ENCODE assay signal across 9 mouse cellular contexts in genomic region chr5:134788237-134788636, GRCm38 (mm10). TPM values are rescaled to one million over a fixed set of nuclear protein-coding genes. Genes with fewer than 3 reads are reported as not detected.
DNase-seq lines count a peak whose midpoint lies in the region; ATAC-seq and TF ChIP-seq lines count a peak whose summit lies in the region.
"Had no signal": no experiment of that assay in that cellular context is flagged by ENCODE, and none has a peak within 500 bp of the region (broad histone marks: within the 10 kb centered on the region; RNA-seq: fewer than 3 reads in every experiment).

No protein-coding gene starts in this region.

- no peak for ATAC-seq in liver, postnatal 0 days
- peak; percentile 71; the same call in 1 of the 2 replicates for ATAC-seq in intestine, embryonic 16.5 days
- no peak for ATAC-seq in erythroid progenitor cell, adult 5-6 weeks (replicated peaks; ENCODE audit: low FRiP score, poor library complexity, severe bottlenecking)
- ATAC-seq in erythroblast, adult 5-6 weeks (replicated peaks; ENCODE audit: low FRiP score, poor library complexity, severe bottlenecking), result no peak

- no peaks in the 10 kb centered on the region for H3K4me1 ChIP-seq in liver, postnatal 0 days (ENCODE audit: insufficient read depth)
- no peaks in the 10 kb centered on the region for H3K4me1 ChIP-seq in intestine, embryonic 16.5 days (ENCODE audit: control insufficient read depth, insufficient read depth, low read length)

- DNase-seq in liver, result peak; percentile 40
- DNase-seq in liver, postnatal 0 days, result no peak
- peak; percentile 25 for DNase-seq in gastrocnemius, postnatal 25 days
- peak; percentile 58 for DNase-seq in urinary bladder, postnatal 14 days (ENCODE audit: low spot score)
- no peak for DNase-seq in cerebellum, adult 9-10 months

- H3K9ac ChIP-seq in liver, postnatal 0 days (replicated peaks), result no peak overlapping the region
- no peak overlapping the region for H3K9ac ChIP-seq in intestine, embryonic 16.5 days (ENCODE audit: low read depth, low read length)

- no peaks in the 10 kb centered on the region for H3K27me3 ChIP-seq in liver, postnatal 0 days (ENCODE audit: insufficient read depth, low read length)
- no peaks in the 10 kb centered on the region for H3K27me3 ChIP-seq in intestine, embryonic 16.5 days (replicated peaks; ENCODE audit: control insufficient read depth, insufficient read depth, low read length)

- 0 out of 2 replicates have a peak, but pooled peaks cover 3% of the 10 kb centered on the region for H3K9me3 ChIP-seq in liver, postnatal 0 days (ENCODE audit: low read length)
- peaks cover 6% of the 10 kb centered on the region; the same call in 1 of the 2 replicates for H3K9me3 ChIP-seq in intestine, embryonic 16.5 days (ENCODE audit: control insufficient read depth, low read length)

- no peak overlapping the region for H3K4me2 ChIP-seq in liver, postnatal 0 days (ENCODE audit: low read depth, low read length)
- H3K4me2 ChIP-seq in intestine, embryonic 16.5 days (ENCODE audit: low read depth, low read length), result no peak overlapping the region

- TF ChIP-seq EP300 in liver, postnatal 0 days (IDR thresholded peaks at IDR 0.05; ENCODE audit: low read depth), result no peak

- 27% methylated on average over 12 of the region's 12 CpGs for WGBS in liver, postnatal 0 days (ENCODE audit: insufficient replicate concordance)
- 29% methylated on average over 12 of the region's 12 CpGs for WGBS in intestine, embryonic 16.5 days

- H3K4me3 ChIP-seq in liver, postnatal 0 days (ENCODE audit: low read depth, low read length), result no peak overlapping the region
- H3K4me3 ChIP-seq in intestine, embryonic 16.5 days (ENCODE audit: low read length), result no peak overlapping the region

- no peak overlapping the region for H3K27ac ChIP-seq in liver, postnatal 0 days (ENCODE audit: low read depth)
- H3K27ac ChIP-seq in intestine, embryonic 16.5 days (ENCODE audit: low read length), result no peak overlapping the region

- no peaks in the 10 kb centered on the region for H3K36me3 ChIP-seq in liver, postnatal 0 days (replicated peaks; ENCODE audit: insufficient read depth, low read length)
- H3K36me3 ChIP-seq in intestine, embryonic 16.5 days (ENCODE audit: control insufficient read depth, insufficient read depth, low read length), result no peaks in the 10 kb centered on the region
- H3K36me3 ChIP-seq: G1E had no signal

- no peak for TF ChIP-seq CTCF in liver, postnatal 0 days (IDR thresholded peaks at IDR 0.05; ENCODE audit: low read depth)

RNA-seq across cellular contexts. Expression of gene Eln, which starts 41.1 kb away (rescaled TPM):
- 14.8 TPM in 2 replicates for polyA plus RNA-seq in liver, postnatal 0 days (2015; fragmentation: Nextera tagmentation; extraction: Ambion mirVana)
- 100 to 1,000 TPM in 1 of 2 experiments, 10 to 100 TPM in 1; 72.9 to 155 TPM for total RNA-seq in gastrocnemius, postnatal 25 days (2021)
- 50.5 and 65.8 TPM in 2 replicates for polyA plus RNA-seq in intestine, embryonic 16.5 days (2015; fragmentation: Nextera tagmentation; extraction: Ambion mirVana)
- total RNA-seq in erythroid progenitor cell, adult 5-6 weeks (2015; ENCODE audit: low replicate concordance), result not detected in 2 replicates
- total RNA-seq in erythroid progenitor cell, adult 5-6 weeks (2017; ENCODE audit: low replicate concordance), result not detected in 2 replicates
- not detected in 2 replicates for total RNA-seq in erythroblast, adult 5-6 weeks (2015; ENCODE audit: low replicate concordance)
- total RNA-seq in erythroblast, adult 5-6 weeks (2017; ENCODE audit: low replicate concordance), result not detected in 2 replicates
- polyA plus RNA-seq: G1E had no signal

Comparison
In these comparisons a context has a peak if more than half of its experiments do, and no peak if none do; other contexts are left out.
1. DNase-seq: peak in liver (single experiment), gastrocnemius, postnatal 25 days (single experiment) and urinary bladder, postnatal 14 days (single experiment); none in liver, postnatal 0 days (single experiment) and cerebellum, adult 9-10 months (single experiment).
2. RNA of gene Eln, which starts 41.1 kb away (total RNA-seq): 72.9 to 155 TPM in gastrocnemius, postnatal 25 days; not detected in erythroid progenitor cell, adult 5-6 weeks and not detected in erythroblast, adult 5-6 weeks; every median in the first group is over 10 times any median in the second.